Mouse (Mus musculus) kidney, embryonic 16.5 days (tissue): ENCODE data around the gene Gm10272. TPM values are rescaled to one million over a fixed set of nuclear protein-coding genes. Genes with fewer than 3 reads are reported as not detected.
"Not testable (repeated sequence)": the region's sequence is repeated elsewhere in the genome, so short reads cannot be mapped to it uniquely, and the experiment has no call there.

Experiments used
- ATAC-seq: fragments of 200-750 bp; cut with Nextera tagmentation; 2 replicates; pipeline ENCODE4 v1.8.0; 2017; ENCODE audit warnings: moderate TSS enrichment; ENCODE audit not compliant: low FRiP score, low TSS enrichment
- H3K27ac ChIP-seq: fragments of 300-500 bp; sonication (generic); 2 replicates; pipeline ENCODE4 v1.5.1; 2014; ENCODE audit warnings: low read length
- H3K27me3 ChIP-seq: fragments of 300-500 bp; sonication (generic); 2 replicates; pipeline ENCODE4 v1.6.1; 2014; ENCODE audit warnings: low read length, control low read depth, mixed read lengths; ENCODE audit not compliant: insufficient read depth
- H3K36me3 ChIP-seq: fragments of 300-500 bp; sonication (generic); 2 replicates; pipeline ENCODE4 v1.6.1; 2014; ENCODE audit warnings: low read length, control low read depth, mixed read lengths; ENCODE audit not compliant: insufficient read depth
- H3K4me1 ChIP-seq: fragments of 300-500 bp; sonication (generic); 2 replicates; pipeline ENCODE4 v1.6.1; 2014; ENCODE audit warnings: low read length, control low read depth, mixed read lengths; ENCODE audit not compliant: insufficient read depth
- H3K4me2 ChIP-seq: fragments of 300-500 bp; sonication (generic); replicated peaks from 2 replicates; pipeline ENCODE4 v1.6.1; 2014; ENCODE audit warnings: low read depth, low read length
- H3K4me3 ChIP-seq: fragments of 300-500 bp; sonication (generic); 2 replicates; pipeline ENCODE4 v1.5.1; 2014; ENCODE audit warnings: mild to moderate bottlenecking, low read length
- H3K9ac ChIP-seq: fragments of 300-500 bp; sonication (generic); replicated peaks from 2 replicates; pipeline ENCODE4 v1.6.1; 2014; ENCODE audit warnings: low read length
- H3K9me3 ChIP-seq: fragments of 300-500 bp; sonication (generic); 2 replicates; pipeline ENCODE4 v1.6.1; 2016; ENCODE audit warnings: low read length, control low read depth
- WGBS: fragments of 180-500 bp; shearing (Covaris S2); extraction: QIAGEN DNeasy Blood & Tissue Kit; methylation state at CpG from one replicate; pipeline ENCODE4 v1.1.7; 2014; 5-methylcytosine and 5-hydroxymethylcytosine counted together
- polyA plus RNA-seq: library from polyadenylated mRNA; unstranded; fragments of >200 nt; fragmentation: Nextera tagmentation; extraction: Ambion mirVana; gene quantifications from 2 replicates; pipeline ENCODE4 v1.2.1, GENCODE M21; 2015

Gene Gm10272
- polyA plus RNA-seq, 1 experiment from 2014 or later, result not detected

DNA sequence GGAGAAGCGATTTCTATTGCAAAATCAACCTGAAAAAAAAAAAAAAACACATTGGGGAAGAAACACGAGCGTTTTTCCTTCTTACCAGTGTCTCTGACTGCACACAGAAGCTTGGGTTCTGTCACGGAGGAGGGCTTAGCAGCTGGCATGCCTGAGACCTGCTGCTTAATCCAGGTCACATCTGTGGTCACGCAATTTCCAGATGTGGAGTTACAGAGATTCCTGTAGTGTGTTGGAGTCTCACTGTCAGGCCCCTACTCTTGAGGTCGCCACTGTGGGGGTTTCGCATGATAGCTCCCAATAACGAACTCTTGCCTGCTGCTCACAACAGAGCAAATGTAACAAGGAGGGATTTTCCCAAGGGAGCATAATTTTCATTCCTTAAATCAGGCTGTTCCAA is 22.2 kb upstream of the Gm10272 start:
- H3K4me3 ChIP-seq, result no peak overlapping the region
- no peaks in the 10 kb centered on the region for H3K36me3 ChIP-seq
- H3K4me1 ChIP-seq, result 0 out of 2 replicates have a peak, but pooled peaks cover 2% of the 10 kb centered on the region
- ATAC-seq, result no peak
- no peak overlapping the region for H3K27ac ChIP-seq
- no peaks in the 10 kb centered on the region for H3K9me3 ChIP-seq
- H3K4me2 ChIP-seq, result no peak overlapping the region
- peaks cover 37% of the 10 kb centered on the region for H3K27me3 ChIP-seq
- no peak overlapping the region for H3K9ac ChIP-seq
- 32% methylated on average over 8 of the region's 8 CpGs for WGBS

DNA sequence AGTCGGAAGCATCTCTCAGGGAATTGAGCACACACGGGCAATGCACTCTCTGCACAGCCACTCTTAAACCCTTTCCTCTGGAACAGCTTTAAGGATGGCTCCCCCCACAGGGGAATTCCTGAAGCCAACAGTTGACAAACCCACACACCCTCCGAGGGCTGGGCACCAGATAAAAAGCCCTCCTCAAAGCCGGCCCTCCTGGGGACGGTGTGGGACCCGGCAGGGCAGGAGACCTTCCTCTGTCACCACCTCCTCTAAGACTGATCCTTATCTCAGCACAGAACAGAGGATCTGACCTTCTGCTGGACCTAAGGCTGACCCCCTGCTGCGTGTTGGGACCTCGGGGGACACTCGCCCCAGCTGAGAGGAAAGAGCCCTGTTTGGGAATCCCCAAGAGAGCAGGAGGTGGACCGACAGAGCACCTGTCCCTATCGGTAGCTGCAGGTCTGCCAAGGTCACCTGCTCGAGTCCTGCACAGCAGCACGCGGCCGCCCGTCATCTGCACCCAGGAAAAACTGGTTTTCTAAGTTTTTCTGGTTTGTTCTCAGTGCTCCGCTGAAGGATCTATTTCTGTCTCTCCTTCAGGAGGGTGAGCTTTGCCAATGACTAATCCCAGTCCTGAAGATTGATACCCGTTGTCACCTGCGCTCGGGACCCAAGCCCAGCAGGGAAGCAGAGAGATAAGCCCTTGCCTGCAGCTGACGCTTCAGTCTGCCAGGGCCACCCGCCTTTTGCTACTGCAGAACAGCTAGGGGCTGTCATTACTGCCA is 20.3 kb upstream of the Gm10272 start, which contains the start of gene Tspear:
Tspear (plus strand) TSS at position 675 of the 770 bp plus-strand sequence.
- Histone ChIP-seq H3K36me3 (no peaks in the 10 kb centered on the region), H3K4me1 (0 out of 2 replicates have a peak, but pooled peaks cover 2% of the 10 kb centered on the region), H3K4me2 (no peak within 1 kb of the TSS), H3K27me3 (peaks cover 37% of the 10 kb centered on the region), H3K9me3 (no peaks in the 10 kb centered on the region), H3K27ac (no peak within 1 kb of the TSS), H3K4me3 (no peak within 1 kb of the TSS), H3K9ac (no peak within 1 kb of the TSS)
- WGBS, result 3% methylated on average over 22 of the region's 22 CpGs
- peak; percentile 63; the same call in 1 of the 2 replicates for ATAC-seq

- 13% methylated on average over 10 of the region's 10 CpGs for WGBS
- Histone ChIP-seq H3K27me3 (peaks cover 37% of the 10 kb centered on the region), H3K4me2 (no peak overlapping the region), H3K27ac (no peak overlapping the region), H3K9ac (no peak overlapping the region), H3K4me1 (0 out of 2 replicates have a peak, but pooled peaks cover 2% of the 10 kb centered on the region), H3K4me3 (no peak overlapping the region), H3K9me3 (no peaks in the 10 kb centered on the region), H3K36me3 (no peaks in the 10 kb centered on the region)
- ATAC-seq, result no peak
These were observed 19.4 kb upstream of the Gm10272 start for GRCm38 (mm10) chr10:77687021-77687420.

DNA sequence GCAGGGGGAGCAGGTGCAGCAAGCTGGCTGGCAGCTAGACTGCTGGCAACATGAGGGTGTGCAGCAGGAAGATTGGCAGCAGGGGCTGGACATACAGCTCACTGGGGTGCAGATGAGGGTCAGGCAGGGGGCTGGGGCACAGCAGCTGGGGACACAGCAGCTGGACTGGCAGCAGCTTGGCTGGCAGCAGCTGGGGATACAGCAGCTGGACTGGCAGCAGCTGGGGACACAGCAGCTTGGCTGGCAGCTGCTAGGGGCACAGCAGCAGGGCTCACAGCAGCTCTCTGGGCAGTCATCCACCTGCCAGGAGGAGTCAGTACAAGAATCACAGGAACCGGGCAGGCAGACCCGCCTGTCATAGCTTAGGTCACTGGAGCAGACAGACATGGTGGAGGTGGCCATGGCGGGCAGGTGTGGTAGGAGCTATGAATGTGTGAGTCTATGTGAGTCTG is 16.0 kb upstream of the Gm10272 start, which contains the start of gene Gm19402:
Gm19402 (minus strand) TSS at position 402 of the 452 bp plus-strand sequence.
- H3K9me3 ChIP-seq, H3K9ac ChIP-seq, H3K4me2 ChIP-seq, H3K4me1 ChIP-seq, ATAC-seq, H3K4me3 ChIP-seq, H3K36me3 ChIP-seq, H3K27ac ChIP-seq: not testable (repeated sequence)
- peaks cover 22% of the 10 kb centered on the region for H3K27me3 ChIP-seq
- 72% methylated on average over 3 of the region's 3 CpGs for WGBS

- H3K36me3 ChIP-seq, result no peaks in the 10 kb centered on the region
- H3K4me3 ChIP-seq, result no peak within 1 kb of the TSS
- H3K27me3 ChIP-seq, result no peaks in the 10 kb centered on the region
- no peak within 1 kb of the TSS for H3K9ac ChIP-seq
- no peak within 1 kb of the TSS for H3K27ac ChIP-seq
- no peak for ATAC-seq
- H3K4me1 ChIP-seq, result no peaks in the 10 kb centered on the region
- 30% methylated on average over 4 of the region's 4 CpGs for WGBS
- no peak within 1 kb of the TSS for H3K4me2 ChIP-seq
- H3K9me3 ChIP-seq, result no peaks in the 10 kb centered on the region
These were observed 9.3 kb upstream of the Gm10272 start, which contains the start of gene Gm9508 for GRCm38 (mm10) chr10:77697133-77697532. Gene Gm9508, minus strand, starts transcription at chr10:77697233.

DNA sequence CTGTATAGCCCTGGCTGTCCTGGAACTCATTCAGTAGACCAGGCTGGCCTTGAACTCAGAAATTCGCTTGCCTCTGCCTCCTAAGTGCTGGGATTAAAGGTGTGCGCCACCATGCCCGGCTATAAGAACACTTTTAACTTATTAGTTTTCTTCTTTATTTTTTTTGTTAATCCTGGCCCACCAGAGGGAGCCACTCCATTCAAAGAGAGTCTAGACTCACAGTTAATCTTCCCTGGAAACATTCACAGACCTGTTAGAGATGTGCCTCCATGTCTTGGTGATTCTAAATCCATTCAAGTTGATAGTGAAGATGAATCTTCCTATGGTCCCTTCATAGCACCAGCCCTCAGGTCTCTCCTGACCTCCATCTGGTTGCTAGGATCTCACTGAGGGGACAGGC is 3.4 kb downstream of the Gm10272 start:
- no peak overlapping the region for H3K4me3 ChIP-seq
- H3K4me1 ChIP-seq, result no peaks in the 10 kb centered on the region
- no peak overlapping the region for H3K9ac ChIP-seq
- H3K27ac ChIP-seq, result no peak overlapping the region
- H3K4me2 ChIP-seq, result no peak overlapping the region
- ATAC-seq, result no peak
- 76% methylated on average over 3 of the region's 3 CpGs for WGBS
- no peaks in the 10 kb centered on the region for H3K36me3 ChIP-seq
- H3K27me3 ChIP-seq, result no peaks in the 10 kb centered on the region
- H3K9me3 ChIP-seq, result 0 out of 2 replicates have a peak, but pooled peaks cover 3% of the 10 kb centered on the region

- H3K4me2 ChIP-seq, ATAC-seq, H3K4me1 ChIP-seq, H3K9me3 ChIP-seq, H3K9ac ChIP-seq, H3K4me3 ChIP-seq, H3K36me3 ChIP-seq, H3K27me3 ChIP-seq, H3K27ac ChIP-seq: not testable (repeated sequence)
These were observed 4.7 kb downstream of the Gm10272 start, which contains the start of gene Gm10024 for GRCm38 (mm10) chr10:77711157-77711556. Gene Gm10024, plus strand, starts transcription at chr10:77711457.

- no peak for ATAC-seq
- H3K9ac ChIP-seq, result no peak overlapping the region
- no peak overlapping the region for H3K4me3 ChIP-seq
- no peak overlapping the region for H3K4me2 ChIP-seq
- no peaks in the 10 kb centered on the region for H3K4me1 ChIP-seq
- 57% methylated on average over 4 of the region's 4 CpGs for WGBS
- no peaks in the 10 kb centered on the region for H3K27me3 ChIP-seq
- no peaks in the 10 kb centered on the region for H3K36me3 ChIP-seq
- no peak overlapping the region for H3K27ac ChIP-seq
- no peaks in the 10 kb centered on the region for H3K9me3 ChIP-seq
These were observed 7.3 kb downstream of the Gm10272 start for GRCm38 (mm10) chr10:77713734-77714133.

- Histone ChIP-seq H3K9me3 (peaks cover 5% of the 10 kb centered on the region; the same call in 1 of the 2 replicates), H3K27me3 (no peaks in the 10 kb centered on the region), H3K4me2 (no peak within 1 kb of the TSS), H3K4me1 (no peaks in the 10 kb centered on the region), H3K4me3 (no peak within 1 kb of the TSS), H3K9ac (no peak within 1 kb of the TSS), H3K36me3 (no peaks in the 10 kb centered on the region), H3K27ac (no peak within 1 kb of the TSS)
- ATAC-seq, result no peak
- WGBS, result 92% methylated on average over 1 of the region's 1 CpGs
These were observed 9.1 kb downstream of the Gm10272 start, which contains the start of gene Gm10142 for GRCm38 (mm10) chr10:77715507-77715906. Gene Gm10142, plus strand, starts transcription at chr10:77715807.

- not testable (repeated sequence) for H3K27ac ChIP-seq
- 85% methylated on average over 1 of the region's 1 CpGs for WGBS
These were observed 13.9 kb downstream of the Gm10272 start, which contains the start of gene Krtap12-1 for GRCm38 (mm10) chr10:77720299-77720698. Gene Krtap12-1, plus strand, starts transcription at chr10:77720599.

More at GRCm38 (mm10) chr10:77720299-77720698, 13.9 kb downstream of the Gm10272 start, which contains the start of gene Krtap12-1:
- not testable (repeated sequence) for H3K4me2 ChIP-seq, H3K4me3 ChIP-seq, H3K36me3 ChIP-seq, H3K9ac ChIP-seq, ATAC-seq, H3K4me1 ChIP-seq, H3K27me3 ChIP-seq, H3K9me3 ChIP-seq
